Mouse (Mus musculus): Measurements from ENCODE around the gene 1700017B05Rik. TPM values are rescaled to one million over a fixed set of nuclear protein-coding genes. Genes with fewer than 3 reads are reported as not detected.

Gene 1700017B05Rik
- polyA plus RNA-seq, 1 experiment from 2014 or later: 19.5 TPM

DNA sequence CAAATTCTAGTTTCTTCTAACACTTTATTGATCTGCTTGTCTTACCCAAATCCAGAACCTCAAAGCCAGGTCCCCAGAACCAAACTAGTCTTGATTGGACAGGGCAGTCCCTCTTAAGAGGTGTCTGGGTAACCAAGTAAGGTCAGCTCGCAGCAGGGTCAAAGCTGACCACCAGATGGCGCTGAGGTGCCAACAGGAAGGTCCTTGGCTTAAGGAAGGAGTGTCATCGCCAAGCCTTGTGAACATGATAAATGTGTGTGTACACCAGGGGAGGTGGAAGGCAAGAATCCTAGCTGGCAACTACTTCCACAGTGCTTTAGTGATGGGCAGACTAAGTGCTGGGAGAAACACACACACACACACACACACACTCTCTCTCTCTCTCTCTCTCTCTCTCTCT is 2.7 kb downstream of the 1700017B05Rik start:
- H3K27ac ChIP-seq (replicated peaks; ENCODE audit: low read depth, low read length): no peak overlapping the region
- no peak overlapping the region for H3K4me3 ChIP-seq (ENCODE audit: low read depth, low read length)
- peaks cover 14% of the 10 kb centered on the region for H3K4me1 ChIP-seq (ENCODE audit: control insufficient read depth, insufficient read depth, low read length)
- H3K4me2 ChIP-seq (ENCODE audit: low read depth, low read length): peak overlapping the region; percentile 92; the same call in 1 of the 2 replicates
- no peaks in the 10 kb centered on the region for H3K9me3 ChIP-seq (ENCODE audit: control insufficient read depth, low read length)
- peaks cover 43% of the 10 kb centered on the region for H3K36me3 ChIP-seq (ENCODE audit: control insufficient read depth, insufficient read depth, low read length)
- WGBS: 4% methylated on average over 3 of the region's 3 CpGs
- ATAC-seq (ENCODE audit: low read depth): peak; percentile 20; the same call in 1 of the 2 replicates
- no peaks in the 10 kb centered on the region for H3K27me3 ChIP-seq (replicated peaks; ENCODE audit: control insufficient read depth, insufficient read depth, low read length)
- peak; percentile 90 for DNase-seq (ENCODE audit: low spot score)
- no peak overlapping the region for H3K9ac ChIP-seq (ENCODE audit: low read depth, low read length)

DNA sequence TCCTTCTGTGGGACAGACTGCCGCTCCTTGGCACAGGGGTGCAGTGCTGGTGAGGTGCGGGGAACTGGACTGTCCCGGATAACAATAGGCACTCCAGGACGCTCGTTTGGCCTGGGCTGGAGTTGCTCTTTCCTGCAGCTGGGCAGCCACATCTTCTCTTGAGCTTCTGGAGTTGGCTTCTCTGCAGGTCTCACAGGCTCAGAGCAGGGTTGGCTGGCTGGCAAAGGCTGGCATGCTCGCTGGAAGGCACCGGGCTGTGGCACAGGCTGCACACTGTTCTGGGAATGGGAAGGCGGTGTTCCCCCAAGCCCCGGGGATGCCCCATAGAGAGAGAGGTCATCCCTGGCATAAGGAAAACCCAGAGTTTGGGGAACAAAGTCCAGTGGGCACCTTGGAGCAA is 4.8 kb downstream of the 1700017B05Rik start:
- Histone ChIP-seq H3K4me1 (ENCODE audit: control insufficient read depth, insufficient read depth, low read length) (peaks cover 14% of the 10 kb centered on the region), H3K27me3 (replicated peaks; ENCODE audit: control insufficient read depth, insufficient read depth, low read length) (no peaks in the 10 kb centered on the region), H3K4me3 (ENCODE audit: low read depth, low read length) (no peak overlapping the region), H3K4me2 (ENCODE audit: low read depth, low read length) (no peak overlapping the region), H3K27ac (replicated peaks; ENCODE audit: low read depth, low read length) (no peak overlapping the region), H3K9me3 (ENCODE audit: control insufficient read depth, low read length) (no peaks in the 10 kb centered on the region), H3K9ac (ENCODE audit: low read depth, low read length) (no peak overlapping the region), H3K36me3 (ENCODE audit: control insufficient read depth, insufficient read depth, low read length) (peaks cover 63% of the 10 kb centered on the region)
- DNase-seq (ENCODE audit: low spot score): no peak
- no peak for ATAC-seq (ENCODE audit: low read depth)
- 96% methylated on average over 9 of the region's 9 CpGs for WGBS

DNA sequence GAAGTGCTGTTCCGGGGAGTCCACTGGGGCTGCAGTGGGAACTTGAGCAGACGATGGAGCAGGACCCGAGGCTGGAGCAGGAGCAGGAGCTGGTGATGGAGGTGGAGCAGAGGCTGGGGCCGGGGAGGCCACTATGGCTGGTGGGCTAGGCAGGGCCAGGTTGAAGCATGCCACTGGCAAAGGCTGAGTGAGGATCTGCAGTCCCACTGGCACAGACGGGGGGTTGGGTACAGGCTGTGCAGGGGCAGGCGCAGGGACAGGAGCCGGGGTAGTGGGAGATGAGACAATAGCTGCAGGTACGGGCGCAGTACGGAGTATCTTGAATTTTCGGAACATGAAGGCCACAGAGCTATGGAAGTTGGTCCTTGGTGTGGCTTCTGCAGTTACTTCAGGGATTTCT is 5.6 kb downstream of the 1700017B05Rik start:
- Histone ChIP-seq H3K27ac (replicated peaks; ENCODE audit: low read depth, low read length) (no peak overlapping the region), H3K4me3 (ENCODE audit: low read depth, low read length) (no peak overlapping the region), H3K27me3 (replicated peaks; ENCODE audit: control insufficient read depth, insufficient read depth, low read length) (no peaks in the 10 kb centered on the region), H3K9me3 (ENCODE audit: control insufficient read depth, low read length) (no peaks in the 10 kb centered on the region), H3K36me3 (ENCODE audit: control insufficient read depth, insufficient read depth, low read length) (peaks cover 70% of the 10 kb centered on the region), H3K4me1 (ENCODE audit: control insufficient read depth, insufficient read depth, low read length) (peaks cover 14% of the 10 kb centered on the region), H3K9ac (ENCODE audit: low read depth, low read length) (no peak overlapping the region), H3K4me2 (ENCODE audit: low read depth, low read length) (no peak overlapping the region)
- ATAC-seq (ENCODE audit: low read depth) (no peak), DNase-seq (ENCODE audit: low spot score) (no peak)
- 90% methylated on average over 11 of the region's 11 CpGs for WGBS

DNA sequence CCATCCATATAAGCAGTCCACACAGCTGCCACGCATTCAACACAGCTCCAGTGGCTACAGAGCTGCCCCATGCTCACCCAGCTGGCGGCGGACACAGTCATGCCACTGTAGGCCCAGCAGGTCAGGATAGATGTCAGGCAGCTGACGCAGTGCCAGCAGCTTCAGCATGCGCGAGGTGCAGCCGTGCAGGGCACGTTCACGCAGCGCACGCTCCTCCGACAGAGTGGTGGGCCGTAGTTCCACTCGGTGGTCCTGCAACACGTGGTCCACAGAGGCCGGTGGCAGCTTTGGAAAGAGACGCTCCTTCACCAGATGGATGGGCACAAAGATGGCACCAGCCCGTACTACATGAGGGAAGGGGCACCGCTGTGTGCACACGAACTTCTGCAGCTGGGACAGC is 6.1 kb downstream of the 1700017B05Rik start:
- H3K27ac ChIP-seq (replicated peaks; ENCODE audit: low read depth, low read length): no peak overlapping the region
- H3K4me2 ChIP-seq (ENCODE audit: low read depth, low read length): no peak overlapping the region
- no peaks in the 10 kb centered on the region for H3K9me3 ChIP-seq (ENCODE audit: control insufficient read depth, low read length)
- H3K4me1 ChIP-seq (ENCODE audit: control insufficient read depth, insufficient read depth, low read length): peaks cover 11% of the 10 kb centered on the region
- H3K4me3 ChIP-seq (ENCODE audit: low read depth, low read length): no peak overlapping the region
- H3K9ac ChIP-seq (ENCODE audit: low read depth, low read length): no peak overlapping the region
- no peaks in the 10 kb centered on the region for H3K27me3 ChIP-seq (replicated peaks; ENCODE audit: control insufficient read depth, insufficient read depth, low read length)
- peaks cover 74% of the 10 kb centered on the region for H3K36me3 ChIP-seq (ENCODE audit: control insufficient read depth, insufficient read depth, low read length)
- no peak for DNase-seq (ENCODE audit: low spot score)
- no peak for ATAC-seq (ENCODE audit: low read depth)
- WGBS: 93% methylated on average over 20 of the region's 20 CpGs

DNA sequence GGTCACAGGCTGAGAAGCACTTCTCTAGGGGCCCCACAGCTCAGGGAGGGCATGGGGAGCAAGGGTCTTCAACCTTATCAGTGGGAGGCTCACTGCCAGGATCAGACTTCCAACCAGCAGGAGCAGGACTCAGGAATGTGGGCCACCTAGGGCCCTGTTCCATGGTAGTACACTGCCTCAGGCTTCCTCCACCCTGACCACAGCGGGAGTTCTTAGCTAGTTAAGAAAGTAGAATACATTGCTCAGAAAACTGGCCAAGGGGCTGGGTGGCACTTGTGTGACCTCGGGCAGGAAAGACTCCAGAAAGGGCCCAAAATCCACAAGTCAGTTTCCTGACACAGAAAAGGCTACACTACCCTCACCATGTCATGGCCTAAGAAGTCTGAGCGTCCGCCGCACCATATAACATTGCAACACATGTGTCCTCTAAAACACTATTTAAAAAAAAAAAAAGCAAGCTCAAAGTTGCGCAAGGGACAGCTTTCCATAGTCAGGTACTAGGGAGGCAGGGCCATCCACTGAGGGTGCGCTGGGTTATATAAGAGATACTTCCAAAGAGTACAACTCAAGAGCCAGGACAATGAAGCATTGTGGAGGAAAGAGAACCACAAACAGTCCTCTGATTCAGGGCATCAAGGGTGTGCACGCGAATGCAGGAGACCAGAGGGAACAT is 7.5 kb downstream of the 1700017B05Rik start:
- no peak overlapping the region for H3K27ac ChIP-seq (replicated peaks; ENCODE audit: low read depth, low read length)
- H3K27me3 ChIP-seq (replicated peaks; ENCODE audit: control insufficient read depth, insufficient read depth, low read length): no peaks in the 10 kb centered on the region
- no peak overlapping the region for H3K4me3 ChIP-seq (ENCODE audit: low read depth, low read length)
- H3K9ac ChIP-seq (ENCODE audit: low read depth, low read length): no peak overlapping the region
- DNase-seq (ENCODE audit: low spot score): no peak
- H3K4me2 ChIP-seq (ENCODE audit: low read depth, low read length): no peak overlapping the region
- no peak for ATAC-seq (ENCODE audit: low read depth)
- H3K36me3 ChIP-seq (ENCODE audit: control insufficient read depth, insufficient read depth, low read length): peaks cover 74% of the 10 kb centered on the region
- H3K9me3 ChIP-seq (ENCODE audit: control insufficient read depth, low read length): no peaks in the 10 kb centered on the region
- H3K4me1 ChIP-seq (ENCODE audit: control insufficient read depth, insufficient read depth, low read length): no peaks in the 10 kb centered on the region
- WGBS: 70% methylated on average over 9 of the region's 9 CpGs

DNA sequence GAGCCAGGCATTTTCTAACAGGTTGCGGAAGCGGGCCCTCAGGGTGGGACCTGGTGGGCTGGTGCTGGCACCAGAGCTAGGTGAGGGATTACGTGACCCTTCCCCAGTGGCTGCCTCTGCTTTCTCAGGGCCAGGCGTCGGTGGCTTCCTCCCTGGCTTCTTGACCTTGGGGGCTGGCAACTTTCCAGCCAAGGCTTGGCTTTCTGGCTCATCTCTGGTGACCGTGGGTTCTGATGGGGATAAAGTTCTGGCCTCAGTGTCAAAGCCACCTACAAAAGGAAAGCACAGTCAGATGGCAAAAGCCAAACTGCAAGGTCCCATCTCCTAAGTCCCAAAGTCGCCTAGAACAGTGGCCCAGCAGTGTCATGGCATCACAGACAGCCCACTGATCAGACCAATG is 8.4 kb downstream of the 1700017B05Rik start:
- Histone ChIP-seq H3K4me1 (ENCODE audit: control insufficient read depth, insufficient read depth, low read length) (no peaks in the 10 kb centered on the region), H3K36me3 (ENCODE audit: control insufficient read depth, insufficient read depth, low read length) (peaks cover 73% of the 10 kb centered on the region), H3K9ac (ENCODE audit: low read depth, low read length) (no peak overlapping the region), H3K27ac (replicated peaks; ENCODE audit: low read depth, low read length) (no peak overlapping the region), H3K4me3 (ENCODE audit: low read depth, low read length) (no peak overlapping the region), H3K9me3 (ENCODE audit: control insufficient read depth, low read length) (no peaks in the 10 kb centered on the region), H3K4me2 (ENCODE audit: low read depth, low read length) (no peak overlapping the region), H3K27me3 (replicated peaks; ENCODE audit: control insufficient read depth, insufficient read depth, low read length) (no peaks in the 10 kb centered on the region)
- DNase-seq (ENCODE audit: low spot score) (no peak), ATAC-seq (ENCODE audit: low read depth) (no peak)
- WGBS: 89% methylated on average over 7 of the region's 7 CpGs

DNA sequence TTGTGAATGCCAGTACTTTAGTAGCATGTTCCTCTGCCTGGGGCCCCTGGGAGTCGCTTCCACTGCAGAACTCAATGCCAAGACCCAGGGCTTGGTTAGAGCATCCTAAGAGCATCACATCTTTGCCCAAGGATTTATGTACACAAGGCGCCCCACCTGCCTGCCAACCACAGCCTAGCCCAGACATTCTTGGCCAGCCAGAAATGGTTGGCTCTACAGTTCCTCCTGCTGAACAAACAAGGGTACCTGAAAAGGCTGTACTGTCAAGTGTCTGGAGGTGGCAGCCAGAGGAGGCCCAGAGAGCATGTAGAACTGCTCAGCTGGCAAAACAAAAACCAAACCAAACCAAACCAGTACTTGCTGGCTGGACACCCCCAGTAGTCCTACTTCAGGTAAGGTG is 11.3 kb downstream of the 1700017B05Rik start:
- Histone ChIP-seq H3K4me1 (ENCODE audit: control insufficient read depth, insufficient read depth, low read length) (no peaks in the 10 kb centered on the region), H3K4me2 (ENCODE audit: low read depth, low read length) (no peak overlapping the region), H3K27ac (replicated peaks; ENCODE audit: low read depth, low read length) (no peak overlapping the region), H3K4me3 (ENCODE audit: low read depth, low read length) (no peak overlapping the region), H3K9me3 (ENCODE audit: control insufficient read depth, low read length) (no peaks in the 10 kb centered on the region), H3K27me3 (replicated peaks; ENCODE audit: control insufficient read depth, insufficient read depth, low read length) (no peaks in the 10 kb centered on the region), H3K36me3 (ENCODE audit: control insufficient read depth, insufficient read depth, low read length) (peaks cover 44% of the 10 kb centered on the region), H3K9ac (ENCODE audit: low read depth, low read length) (no peak overlapping the region)
- ATAC-seq (ENCODE audit: low read depth): no peak
- 89% methylated on average over 2 of the region's 2 CpGs for WGBS
- no peak for DNase-seq (ENCODE audit: low spot score)

DNA sequence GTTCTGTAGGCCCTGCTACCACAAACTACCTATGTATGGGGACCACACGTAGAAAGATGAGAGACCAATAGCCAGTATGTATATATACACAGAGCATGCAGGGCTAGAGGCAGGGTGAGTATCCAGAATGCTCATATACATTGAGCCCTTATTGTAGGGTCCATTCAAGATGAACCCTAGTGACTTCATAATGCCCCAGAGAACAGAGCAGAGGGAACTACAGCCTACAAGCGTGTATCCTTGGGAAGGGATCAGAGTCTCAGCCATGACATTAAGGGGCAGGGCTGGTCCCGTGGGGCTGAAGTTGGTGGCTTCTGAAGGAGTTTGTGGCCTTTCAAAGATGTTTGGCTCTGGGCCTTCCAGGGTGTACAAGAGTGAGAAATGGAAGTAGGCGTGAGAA is 12.4 kb downstream of the 1700017B05Rik start:
- Histone ChIP-seq H3K36me3 (ENCODE audit: control insufficient read depth, insufficient read depth, low read length) (peaks cover 34% of the 10 kb centered on the region), H3K4me1 (ENCODE audit: control insufficient read depth, insufficient read depth, low read length) (no peaks in the 10 kb centered on the region), H3K27me3 (replicated peaks; ENCODE audit: control insufficient read depth, insufficient read depth, low read length) (no peaks in the 10 kb centered on the region), H3K4me2 (ENCODE audit: low read depth, low read length) (no peak overlapping the region), H3K9me3 (ENCODE audit: control insufficient read depth, low read length) (no peaks in the 10 kb centered on the region), H3K4me3 (ENCODE audit: low read depth, low read length) (no peak overlapping the region), H3K27ac (replicated peaks; ENCODE audit: low read depth, low read length) (no peak overlapping the region), H3K9ac (ENCODE audit: low read depth, low read length) (no peak overlapping the region)
- no peak for ATAC-seq (ENCODE audit: low read depth)
- WGBS: 87% methylated on average over 4 of the region's 4 CpGs
- DNase-seq (ENCODE audit: low spot score): no peak
